Mouse (Mus musculus) megakaryocyte, embryonic 14.5 days (primary cell): ENCODE measurements at regions not wholly inside any gene's neighbourhood (a gene's known extent, or its start where the extent isn't known, plus 50 kb on each side); places are given as distances from the start of the nearest gene placed in this dataset.

ENCODE experiments used
- FLI1 ChIP-seq: IDR thresholded peaks from 2 replicates; pipeline ENCODE4 v1.6.1; 2012; ENCODE audit warnings: low read length, inconsistent platforms, mixed read lengths
- GATA1 ChIP-seq: IDR thresholded peaks from 3 replicates; pipeline ENCODE4 v1.6.1; 2012; ENCODE audit warnings: mixed read lengths, low read length, inconsistent platforms, borderline replicate concordance

DNA sequence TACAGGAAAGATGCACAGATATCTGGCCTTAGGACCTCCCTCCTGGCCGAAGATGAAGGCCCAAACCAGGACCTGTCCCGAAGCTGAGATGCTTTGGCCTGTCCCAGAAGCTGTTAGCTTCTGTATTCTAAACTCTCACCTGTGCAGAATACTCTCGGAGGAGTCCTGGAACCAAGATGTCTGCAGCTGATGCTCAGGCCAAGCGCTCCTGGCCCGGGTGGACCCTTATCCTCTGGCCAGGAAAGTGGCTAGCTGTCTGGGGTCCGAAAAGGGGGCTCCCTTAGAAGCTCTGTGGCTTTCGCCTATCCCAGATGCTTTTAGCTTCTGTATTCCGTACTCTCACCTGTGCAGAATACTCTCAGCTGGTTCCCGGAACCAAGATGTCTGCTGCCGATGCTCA lies 236.2 kb downstream of the Ipmk start:
- TF ChIP-seq GATA1 (no peak), FLI1 (no peak)
